Mouse (Mus musculus) kidney, adult 2 months (tissue): Measurements from ENCODE around the gene Gpm6b.

ENCODE experiments used
- CTCF ChIP-seq: fragments of 200-500 bp; conservative IDR thresholded peaks from 2 replicates; pipeline ENCODE4 v1.5.1; 2011; ENCODE audit warnings: low read depth, mild to moderate bottlenecking, control low read depth, low read length, moderate library complexity, mixed read lengths; ENCODE audit not compliant: insufficient read depth, insufficient read length
- POLR2A ChIP-seq: fragments of 200-500 bp; IDR thresholded peaks from one replicate; pipeline ENCODE4 v1.6.1; 2011; ENCODE audit warnings: low read depth, low read length, control low read depth

DNA sequence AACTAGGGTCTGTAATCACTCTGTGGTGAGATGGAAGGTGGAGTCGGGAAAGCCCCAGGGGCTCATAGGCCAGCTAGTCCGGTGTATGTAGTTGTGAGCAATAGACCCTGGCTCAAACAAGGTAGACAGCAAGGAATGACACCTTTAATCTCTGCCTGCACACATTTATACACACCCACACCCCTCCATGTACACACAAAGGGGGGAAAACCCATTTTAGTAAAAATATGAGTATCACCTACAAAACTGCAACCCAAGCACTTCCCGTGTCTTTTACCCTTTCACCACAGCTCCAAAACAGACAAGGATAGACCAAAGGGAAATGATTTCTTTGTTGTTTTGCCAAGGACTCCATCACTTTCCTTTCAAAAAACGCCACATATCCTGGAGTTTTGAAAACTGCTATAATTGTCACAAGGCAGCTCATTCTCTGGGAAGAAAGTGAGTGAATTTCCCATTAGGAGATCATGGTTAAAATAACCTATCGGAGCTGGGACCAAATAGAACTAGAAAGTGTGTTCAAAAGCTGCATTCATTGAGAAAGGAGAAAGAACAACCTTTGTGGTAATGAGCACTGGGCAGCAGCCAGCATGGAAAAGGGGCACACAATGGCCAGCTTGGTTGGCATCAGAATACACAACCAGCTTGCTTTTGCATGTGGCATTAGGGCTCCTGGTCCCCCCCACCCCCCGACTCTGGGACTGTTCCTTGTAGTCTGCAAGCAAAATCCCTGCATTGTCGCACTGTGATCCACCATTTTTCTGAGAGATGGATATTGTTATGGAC, 68.9 kb downstream of the Gpm6b start:
- TF ChIP-seq POLR2A (no peak), CTCF (no peak)
